Mouse (Mus musculus) fat pad, adult 2 months (tissue): ENCODE results near the gene Metrn.

Experiments
- DNase-seq: peaks from one replicate; pipeline ENCODE4 v3.0.0-alpha.2; 2011; ENCODE audit warnings: low read depth, low spot score; ENCODE audit errors: extremely low read depth

The Metrn gene

DNA sequence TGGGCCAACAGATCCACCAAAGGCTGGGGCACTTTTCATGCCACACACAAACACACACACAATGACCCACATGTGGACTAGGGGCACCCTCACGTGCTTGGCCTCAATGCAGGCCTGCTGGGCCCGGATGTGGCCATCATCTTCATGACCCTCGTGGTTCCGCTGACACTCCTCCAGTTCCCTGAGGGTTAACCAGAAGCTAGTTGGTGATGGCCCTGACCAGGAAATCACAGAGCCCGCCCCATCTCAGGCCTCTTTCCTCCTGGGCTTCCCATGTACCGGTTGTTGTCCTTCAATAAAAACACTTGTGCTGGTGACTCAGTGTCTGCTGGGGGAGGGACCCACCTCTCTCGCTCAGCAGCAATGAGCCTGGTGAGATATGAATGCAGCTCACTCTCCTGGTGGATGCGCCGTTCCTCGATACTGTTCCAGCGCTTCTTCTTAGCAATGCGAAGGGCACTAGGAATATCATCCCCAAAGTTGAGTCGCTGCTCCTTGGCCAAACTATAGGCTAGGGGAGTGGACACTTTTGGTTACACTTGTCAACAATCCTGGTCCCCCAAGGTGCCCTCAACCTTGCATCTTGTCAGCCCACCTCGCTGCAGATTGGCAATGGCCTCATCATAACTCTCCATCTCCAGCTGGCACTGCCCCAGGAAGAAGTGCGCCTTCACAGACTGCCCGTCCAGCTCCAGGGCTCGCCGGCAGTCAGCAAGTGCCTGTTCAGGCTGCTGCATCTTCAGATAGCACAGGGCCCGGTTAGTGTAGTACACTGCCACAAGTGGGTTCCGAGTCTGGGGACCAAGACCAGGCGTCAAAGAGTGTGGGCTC is 34.7 kb upstream of the Metrn start:
- no peak for DNase-seq

DNA sequence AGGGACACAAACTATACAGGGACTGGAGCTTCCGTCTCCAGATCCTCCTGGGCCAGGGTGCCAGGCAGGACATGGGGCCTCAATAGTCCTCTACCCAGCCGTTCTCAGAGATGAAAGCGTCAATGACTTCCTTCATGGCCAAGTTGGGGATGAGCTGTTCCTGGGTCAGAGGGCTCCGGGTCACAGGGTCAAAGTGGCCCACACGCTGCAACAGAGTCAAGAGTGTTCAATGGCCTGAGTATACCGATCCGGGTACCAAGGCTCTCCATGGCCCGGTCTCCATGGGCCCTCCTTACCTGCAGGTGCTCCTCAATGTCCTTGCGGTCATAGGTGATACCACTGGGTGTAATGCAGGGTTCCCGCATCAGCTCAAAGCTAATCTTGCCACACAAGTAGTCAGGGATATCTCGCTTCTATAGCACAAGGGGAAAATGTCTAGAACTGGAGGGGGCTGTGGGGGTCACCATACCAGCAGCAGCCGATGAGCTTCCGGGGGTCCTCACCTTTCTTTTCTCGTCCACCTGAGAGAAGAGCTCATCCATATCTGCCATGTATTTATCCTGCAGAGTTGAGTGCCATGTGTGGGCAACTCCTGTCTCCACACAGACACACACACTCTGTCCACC is 34.0 kb upstream of the Metrn start:
- no peak for DNase-seq

- no peak for DNase-seq
Measured at GRCm38 (mm10) chr17:25830200-25830753, 33.3 kb upstream of the Metrn start.

GRCm38 (mm10) chr17:25829558-25830017 is 32.7 kb upstream of the Metrn start:
- no peak for DNase-seq

DNA sequence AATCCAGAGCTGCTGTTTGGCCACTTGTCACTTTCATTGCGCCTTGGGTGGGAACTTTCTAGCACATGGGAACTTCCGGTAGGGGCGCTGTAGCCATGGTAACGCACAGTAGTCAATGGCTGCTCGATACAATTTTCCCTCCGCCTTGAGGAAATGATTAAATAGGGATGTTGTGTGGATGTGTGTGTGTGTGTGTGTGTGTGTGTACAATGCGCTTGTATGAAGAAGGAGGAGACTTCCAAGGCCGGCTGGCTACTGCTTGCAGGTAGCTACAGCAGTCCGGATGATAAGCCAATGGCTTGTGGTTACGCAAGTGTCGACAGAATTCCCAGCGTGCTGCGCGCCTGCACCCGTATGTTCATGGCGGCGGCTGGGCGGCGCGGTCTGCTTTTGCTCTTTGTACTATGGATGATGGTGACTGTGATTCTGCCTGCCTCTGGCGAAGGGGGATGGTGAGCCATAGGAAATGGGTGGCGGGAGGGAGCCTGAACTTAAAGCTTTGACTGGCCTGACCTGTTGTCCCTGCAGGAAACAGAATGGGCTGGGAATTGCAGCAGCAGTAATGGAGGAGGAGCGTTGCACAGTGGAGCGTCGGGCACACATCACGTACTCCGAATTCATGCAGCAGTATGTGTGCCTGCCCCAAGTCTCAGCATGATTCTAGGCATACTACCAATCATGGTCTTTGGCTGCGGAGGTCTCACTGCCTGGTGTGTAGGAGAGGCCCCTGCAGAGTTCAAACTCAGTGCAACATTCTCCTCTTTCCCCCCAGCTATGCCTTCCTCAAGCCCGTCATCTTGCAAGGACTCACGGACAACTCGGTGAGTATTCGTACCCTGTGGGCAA is 32.0 kb upstream of the Metrn start, which contains the start of gene Jmjd8:
Gene Jmjd8 (plus strand): TSS at position 156 of the 846 bp plus-strand sequence.
- no peak for DNase-seq

- DNase-seq = no peak
Measured at GRCm38 (mm10) chr17:25828223-25828594, 31.3 kb upstream of the Metrn start.

GRCm38 (mm10) chr17:25827546-25828222 is 30.7 kb upstream of the Metrn start:
- no peak for DNase-seq

- DNase-seq = no peak
Measured at GRCm38 (mm10) chr17:25827011-25827410, 30.1 kb upstream of the Metrn start.

- DNase-seq = no peak
Measured at GRCm38 (mm10) chr17:25825984-25826570, 29.1 kb upstream of the Metrn start.

DNA sequence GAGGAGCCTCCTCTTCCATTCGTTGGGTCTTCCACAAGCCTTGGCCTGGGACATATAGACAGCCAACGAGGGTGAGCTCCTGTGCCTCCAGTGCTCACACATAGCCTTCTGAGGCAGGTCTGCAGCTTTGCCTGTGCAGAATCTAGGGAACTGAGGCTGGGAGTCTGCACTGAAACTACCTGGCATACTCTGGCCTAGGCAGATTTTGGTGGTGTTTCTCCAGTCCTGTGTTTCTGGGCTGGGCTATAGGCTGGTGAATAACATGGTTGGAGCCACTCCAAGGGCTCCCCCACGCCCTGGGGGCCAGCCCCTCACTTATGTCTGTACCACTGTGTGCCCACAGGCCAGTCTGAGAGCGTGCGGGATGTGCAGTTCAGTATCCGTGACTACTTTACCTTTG is 28.4 kb upstream of the Metrn start:
- DNase-seq = no peak

GRCm38 (mm10) chr17:25824362-25825142 is 27.6 kb upstream of the Metrn start:
- DNase-seq = no peak

DNA sequence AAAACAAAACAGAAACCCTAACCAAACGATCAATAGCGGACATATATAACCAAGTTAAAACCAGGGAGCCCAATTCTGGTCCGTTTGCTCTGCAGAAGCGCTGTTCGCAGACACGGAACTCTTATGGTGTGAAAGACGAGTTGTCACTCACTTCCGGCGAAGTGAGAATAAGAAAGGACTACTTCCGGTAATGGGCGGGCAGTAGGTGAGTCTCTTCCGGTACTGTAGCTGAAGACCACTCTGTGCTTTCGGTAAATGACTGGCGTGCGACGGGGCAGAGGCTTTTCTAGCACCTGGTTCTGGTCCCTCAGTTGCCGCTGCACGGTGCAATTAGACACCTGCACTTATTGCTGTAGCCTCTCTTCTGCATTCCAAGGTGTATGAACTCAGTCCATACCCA is 26.5 kb upstream of the Metrn start, which contains the start of gene Wdr24:
Gene Wdr24 (plus strand): TSS at position 176 of the 400 bp plus-strand sequence.
- DNase-seq = no peak

DNA sequence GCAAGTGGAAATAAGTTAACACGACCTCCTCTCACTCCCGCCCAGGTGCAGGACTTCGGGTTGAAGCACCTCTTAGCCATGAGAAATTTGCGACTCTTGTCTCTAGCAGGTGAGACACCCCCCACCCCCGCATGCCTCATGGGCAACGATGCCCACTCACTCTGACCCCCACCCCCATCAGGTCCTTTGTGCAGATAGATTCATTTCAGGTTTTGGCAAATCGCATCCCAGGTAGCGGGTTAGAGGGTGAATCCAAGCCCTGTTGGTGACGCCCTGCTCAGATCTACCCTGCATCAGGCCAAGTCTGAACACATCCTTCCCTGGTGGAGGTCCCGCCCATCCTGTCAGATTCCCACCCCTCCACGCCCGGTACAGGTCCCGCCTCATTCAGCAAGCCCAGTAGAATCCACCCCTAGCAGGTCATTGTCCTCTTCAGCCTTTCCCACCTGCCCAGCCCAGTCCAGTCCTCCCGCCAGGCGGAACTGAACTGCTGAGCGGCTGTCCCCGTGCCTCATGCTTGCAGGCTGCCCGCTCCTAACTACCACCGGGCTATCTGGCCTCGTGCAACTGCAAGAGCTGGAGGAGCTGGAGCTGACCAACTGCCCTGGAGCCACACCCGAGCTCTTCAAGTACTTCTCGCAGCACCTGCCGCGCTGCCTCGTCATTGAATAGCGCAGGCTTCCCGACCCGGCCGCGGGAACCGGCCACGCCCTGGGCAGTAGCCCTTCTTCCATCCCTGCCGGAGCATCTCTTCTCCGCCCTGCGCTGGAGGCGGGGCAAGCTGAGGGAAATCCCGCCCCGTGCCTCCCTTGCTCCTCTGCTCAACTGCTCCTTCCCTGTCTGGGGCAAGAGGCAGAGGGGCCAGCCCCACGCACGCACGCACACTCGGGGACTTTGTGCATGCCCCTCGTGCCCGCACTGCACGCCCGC is 22.2 kb upstream of the Metrn start:
- DNase-seq = no peak

- no peak for DNase-seq
Measured at GRCm38 (mm10) chr17:25817662-25818061, 20.7 kb upstream of the Metrn start.

GRCm38 (mm10) chr17:25813471-25813870 is 16.5 kb upstream of the Metrn start:
- DNase-seq = no peak

- no peak for DNase-seq
Measured at GRCm38 (mm10) chr17:25810890-25811289, 14.0 kb upstream of the Metrn start.

DNA sequence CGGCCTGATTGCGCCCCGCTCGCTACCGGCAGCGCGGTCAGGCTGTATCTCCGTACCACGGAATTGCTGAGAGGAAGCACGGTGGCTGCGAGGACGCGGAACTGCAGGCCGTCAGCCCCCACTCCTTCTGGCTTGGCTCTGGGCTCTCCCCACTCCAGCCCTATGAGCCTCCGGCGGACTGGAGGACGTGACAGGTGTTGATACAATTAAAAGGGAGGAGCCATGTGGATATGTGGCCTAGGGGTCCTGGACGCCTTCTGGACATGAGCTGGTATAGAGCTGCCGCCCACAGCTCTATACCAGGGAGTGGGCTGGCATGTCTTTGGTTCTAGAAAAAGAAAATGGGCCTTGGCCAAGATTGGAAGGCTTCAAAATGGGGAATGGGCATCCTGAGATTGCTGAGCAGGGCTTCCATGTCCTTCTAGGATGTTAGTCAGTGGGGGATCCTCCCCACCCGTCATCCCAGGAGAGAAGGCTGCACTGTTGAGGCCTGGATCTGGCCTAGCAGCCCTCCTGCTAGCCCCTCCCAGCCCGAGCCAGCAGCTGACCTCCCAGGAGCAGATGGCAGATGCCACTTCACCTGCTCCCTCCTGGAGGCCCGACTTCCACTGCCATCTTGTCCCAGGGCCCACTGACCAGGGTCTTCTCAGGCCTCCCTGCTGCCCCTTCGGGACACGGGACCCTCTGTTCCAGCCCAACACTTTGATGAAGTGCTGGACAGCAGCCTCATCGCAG is 12.8 kb upstream of the Metrn start:
- no peak for DNase-seq
